Mouse (Mus musculus) brown adipose tissue, adult 24 weeks (tissue): ENCODE data around the gene Btbd35f8. TPM values are rescaled to one million over a fixed set of nuclear protein-coding genes. Genes with fewer than 3 reads are reported as not detected.
"Not testable (repeated sequence)": the region's sequence is repeated elsewhere in the genome, so short reads cannot be mapped to it uniquely, and the experiment has no call there.

ENCODE experiments used
- H3K27ac ChIP-seq: fragments of 200-500 bp; replicated peaks from 2 replicates; pipeline ENCODE4 v1.5.1; 2012; ENCODE audit warnings: low read depth, mild to moderate bottlenecking, low read length
- H3K4me1 ChIP-seq: fragments of 200-500 bp; 2 replicates; pipeline ENCODE4 v1.6.1; 2012; ENCODE audit warnings: low read length, mixed read lengths; ENCODE audit not compliant: control insufficient read depth, insufficient read depth, insufficient read length
- H3K4me3 ChIP-seq: fragments of 200-500 bp; 2 replicates; pipeline ENCODE4 v1.5.1; 2012; ENCODE audit warnings: low read depth, mild to moderate bottlenecking, low read length, moderate library complexity; ENCODE audit not compliant: insufficient read depth
- polyA plus RNA-seq: library from polyadenylated mRNA; stranded (reverse); fragments of >200 nt; gene quantifications from 2 replicates; pipeline ENCODE4 v1.2.4, GENCODE M21; 2012; ENCODE audit not compliant: missing spikeins, insufficient read depth, insufficient read length

Gene Btbd35f8
- not detected in 2 replicates for polyA plus RNA-seq

DNA sequence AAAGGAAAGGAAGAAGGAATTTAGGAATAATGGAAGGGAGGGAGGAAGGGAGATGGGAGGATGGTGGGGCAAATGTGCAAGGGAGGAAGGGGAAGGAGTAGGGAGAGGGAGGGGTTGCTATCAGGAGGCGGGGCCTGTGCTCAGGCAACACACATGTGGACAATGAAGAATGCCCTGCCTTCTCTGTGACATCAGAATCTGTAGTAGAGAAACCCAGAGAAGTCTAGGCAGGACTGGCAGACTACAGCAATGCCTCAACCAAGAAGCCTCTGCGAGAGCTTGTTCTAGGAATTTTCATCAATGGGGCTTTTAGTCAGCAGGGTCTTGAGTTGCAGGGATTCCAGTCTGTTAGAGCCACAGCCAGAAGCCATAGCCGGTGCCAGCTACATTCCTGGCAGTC is at the start of gene Btbd35f8:
Gene Btbd35f8 (plus strand): TSS at position 301 of the 400 bp plus-strand sequence.
- H3K27ac ChIP-seq, H3K4me3 ChIP-seq, H3K4me1 ChIP-seq: not testable (repeated sequence)

Other genes with a start within 250 kb of the Btbd35f8 start
- not detected in 2 replicates for gene Spin2g, start 211.8 kb upstream of the Btbd35f8 start, polyA plus RNA-seq